Mouse (Mus musculus): ENCODE data around the gene Rhbdd1. TPM values are rescaled to one million over a fixed set of nuclear protein-coding genes. Genes with fewer than 3 reads are reported as not detected.

The Rhbdd1 gene
- polyA plus RNA-seq, 1 experiment from 2014 or later, result 10.2 TPM

GRCm38 (mm10) chr1:82286190-82287051 lies 29.8 kb upstream of the Rhbdd1 start:
- Histone ChIP-seq H3K9me3 (no peaks in the 10 kb centered on the region), H3K27me3 (no peaks in the 10 kb centered on the region), H3K4me3 (peak overlapping the region; percentile 41), H3K27ac (replicated peaks) (0 out of 2 replicates have a peak overlapping the region, but pooled peaks have one; percentile 22), H3K4me1 (peaks cover 59% of the 10 kb centered on the region), H3K36me3 (peaks cover 14% of the 10 kb centered on the region), H3K4me2 (replicated peaks) (peak overlapping the region; percentile 63), H3K9ac (replicated peaks) (peak overlapping the region; percentile 57)
- WGBS, result 19% methylated on average over 15 of the region's 15 CpGs
- ATAC-seq (ENCODE audit: low FRiP score, low read depth), result no peak

- Histone ChIP-seq H3K9me3 (no peaks in the 10 kb centered on the region), H3K36me3 (peaks cover 14% of the 10 kb centered on the region), H3K4me2 (replicated peaks) (peak overlapping the region; percentile 63), H3K27ac (replicated peaks) (no peak overlapping the region), H3K9ac (replicated peaks) (peak overlapping the region; percentile 57), H3K27me3 (no peaks in the 10 kb centered on the region), H3K4me3 (peak overlapping the region; percentile 41), H3K4me1 (peaks cover 62% of the 10 kb centered on the region)
- 69% methylated on average over 22 of the region's 22 CpGs for WGBS
- ATAC-seq (ENCODE audit: low FRiP score, low read depth), result no peak
Observed at GRCm38 (mm10) chr1:82287052-82287775, 29.0 kb upstream of the Rhbdd1 start.

GRCm38 (mm10) chr1:82287776-82288325 lies 28.4 kb upstream of the Rhbdd1 start:
- 0 out of 2 replicates have a peak overlapping the region, but pooled peaks have one; percentile 12 for H3K9ac ChIP-seq (replicated peaks)
- H3K4me1 ChIP-seq, result peaks cover 63% of the 10 kb centered on the region
- no peak for ATAC-seq (ENCODE audit: low FRiP score, low read depth)
- H3K27me3 ChIP-seq, result no peaks in the 10 kb centered on the region
- H3K4me3 ChIP-seq, result peak overlapping the region; percentile 41
- H3K4me2 ChIP-seq (replicated peaks), result peak overlapping the region; percentile 63
- peaks cover 14% of the 10 kb centered on the region for H3K36me3 ChIP-seq
- H3K27ac ChIP-seq (replicated peaks), result no peak overlapping the region
- no peaks in the 10 kb centered on the region for H3K9me3 ChIP-seq
- WGBS, result 89% methylated on average over 16 of the region's 16 CpGs

GRCm38 (mm10) chr1:82288421-82288990 lies 27.7 kb upstream of the Rhbdd1 start:
- peaks cover 14% of the 10 kb centered on the region for H3K36me3 ChIP-seq
- no peaks in the 10 kb centered on the region for H3K27me3 ChIP-seq
- H3K9me3 ChIP-seq, result no peaks in the 10 kb centered on the region
- 0 out of 2 replicates have a peak overlapping the region, but pooled peaks have one; percentile 73 for H3K4me3 ChIP-seq
- 93% methylated on average over 18 of the region's 18 CpGs for WGBS
- no peak for ATAC-seq (ENCODE audit: low FRiP score, low read depth)
- peak overlapping the region; percentile 89 for H3K4me2 ChIP-seq (replicated peaks)
- no peak overlapping the region for H3K9ac ChIP-seq (replicated peaks)
- H3K27ac ChIP-seq (replicated peaks), result no peak overlapping the region
- peaks cover 69% of the 10 kb centered on the region for H3K4me1 ChIP-seq

GRCm38 (mm10) chr1:82289116-82289989 lies 26.9 kb upstream of the Rhbdd1 start:
- H3K4me2 ChIP-seq (replicated peaks), result peak overlapping the region; percentile 89
- WGBS, result 69% methylated on average over 35 of the region's 35 CpGs
- H3K36me3 ChIP-seq, result peaks cover 14% of the 10 kb centered on the region
- H3K4me1 ChIP-seq, result peaks cover 62% of the 10 kb centered on the region
- no peaks in the 10 kb centered on the region for H3K27me3 ChIP-seq
- H3K4me3 ChIP-seq, result peak overlapping the region; percentile 73
- H3K27ac ChIP-seq (replicated peaks), result peak overlapping the region; percentile 97
- no peaks in the 10 kb centered on the region for H3K9me3 ChIP-seq
- H3K9ac ChIP-seq (replicated peaks), result peak overlapping the region; percentile 83
- no peak for ATAC-seq (ENCODE audit: low FRiP score, low read depth)

- Histone ChIP-seq H3K4me3 (peak overlapping the region; percentile 73), H3K36me3 (peaks cover 14% of the 10 kb centered on the region), H3K4me1 (peaks cover 59% of the 10 kb centered on the region), H3K27me3 (no peaks in the 10 kb centered on the region), H3K9me3 (no peaks in the 10 kb centered on the region), H3K27ac (replicated peaks) (peak overlapping the region; percentile 97), H3K9ac (replicated peaks) (peak overlapping the region; percentile 83), H3K4me2 (replicated peaks) (peak overlapping the region; percentile 89)
- under 1% methylated on average over 45 of the region's 45 CpGs for WGBS
- ATAC-seq (ENCODE audit: low FRiP score, low read depth), result peak; percentile 0
Observed at GRCm38 (mm10) chr1:82289990-82290681, 26.1 kb upstream of the Rhbdd1 start.

- WGBS, result under 1% methylated on average over 29 of the region's 31 CpGs
- peak overlapping the region; percentile 73 for H3K4me3 ChIP-seq
- no peaks in the 10 kb centered on the region for H3K27me3 ChIP-seq
- peaks cover 14% of the 10 kb centered on the region for H3K36me3 ChIP-seq
- peak overlapping the region; percentile 97 for H3K27ac ChIP-seq (replicated peaks)
- H3K9ac ChIP-seq (replicated peaks), result peak overlapping the region; percentile 83
- peak; percentile 57 for ATAC-seq (ENCODE audit: low FRiP score, low read depth)
- peaks cover 56% of the 10 kb centered on the region for H3K4me1 ChIP-seq
- peak overlapping the region; percentile 89 for H3K4me2 ChIP-seq (replicated peaks)
- H3K9me3 ChIP-seq, result no peaks in the 10 kb centered on the region
Observed at GRCm38 (mm10) chr1:82290723-82291150, 25.5 kb upstream of the Rhbdd1 start.

GRCm38 (mm10) chr1:82291151-82291797 lies 25.0 kb upstream of the Rhbdd1 start, which contains the start of gene Irs1:
TSS of gene Irs1 (minus strand) at chr1:82291416.
- H3K9ac ChIP-seq (replicated peaks), result peak within 1 kb of the TSS; percentile 83
- H3K4me2 ChIP-seq (replicated peaks), result peak within 1 kb of the TSS; percentile 89
- no peaks in the 10 kb centered on the region for H3K9me3 ChIP-seq
- peaks cover 14% of the 10 kb centered on the region for H3K36me3 ChIP-seq
- peak; percentile 83 for ATAC-seq (ENCODE audit: low FRiP score, low read depth)
- peak within 1 kb of the TSS; percentile 97 for H3K27ac ChIP-seq (replicated peaks)
- 0% methylated on average over 35 of the region's 60 CpGs for WGBS
- H3K4me3 ChIP-seq, result peak within 1 kb of the TSS; percentile 73
- H3K27me3 ChIP-seq, result no peaks in the 10 kb centered on the region
- H3K4me1 ChIP-seq, result peaks cover 52% of the 10 kb centered on the region

GRCm38 (mm10) chr1:82291930-82292712 lies 24.1 kb upstream of the Rhbdd1 start:
- peak; percentile 1; the same call in 1 of the 2 replicates for ATAC-seq (ENCODE audit: low FRiP score, low read depth)
- peak overlapping the region; percentile 97 for H3K27ac ChIP-seq (replicated peaks)
- no peaks in the 10 kb centered on the region for H3K27me3 ChIP-seq
- WGBS, result 3% methylated on average over 23 of the region's 23 CpGs
- H3K4me2 ChIP-seq (replicated peaks), result peak overlapping the region; percentile 89
- H3K9ac ChIP-seq (replicated peaks), result peak overlapping the region; percentile 83
- H3K9me3 ChIP-seq, result no peaks in the 10 kb centered on the region
- H3K4me3 ChIP-seq, result peak overlapping the region; percentile 73
- H3K36me3 ChIP-seq, result peaks cover 14% of the 10 kb centered on the region
- peaks cover 44% of the 10 kb centered on the region for H3K4me1 ChIP-seq

All from midbrain, embryonic 12.5 days (tissue).